Mouse (Mus musculus) neutrophil, adult 5-6 weeks (primary cell): ENCODE data around the gene Itgb1bp2. TPM values are rescaled to one million over a fixed set of nuclear protein-coding genes. Genes with fewer than 3 reads are reported as not detected.

Experiments
- total RNA-seq: library from RNA; stranded (forward); fragments of 200-1000 nt; gene quantifications from 2 replicates; pipeline ENCODE4 v1.2.3, GENCODE M21; 2017

Itgb1bp2 gene
- total RNA-seq, 1 experiment from 2014 or later = 8.8 TPM

Other genes starting within 250 kb of the Itgb1bp2 start
- 21.5 and 30.0 TPM in 2 replicates for gene Snx12, start 226.5 kb upstream of the Itgb1bp2 start, total RNA-seq
- gene Foxo4, start 194.6 kb upstream of the Itgb1bp2 start, total RNA-seq = 28.5 and 28.7 TPM in 2 replicates
- gene Gm614, start 185.1 kb upstream of the Itgb1bp2 start, total RNA-seq = 20.3 and 21.4 TPM in 2 replicates
- 229 and 259 TPM in 2 replicates for gene Il2rg, start 180.8 kb upstream of the Itgb1bp2 start, total RNA-seq
- gene Gm20489, start 180.1 kb upstream of the Itgb1bp2 start, total RNA-seq = not detected in 2 replicates
- 91.4 and 117 TPM in 2 replicates for gene Med12, start 175.1 kb upstream of the Itgb1bp2 start, total RNA-seq
- gene Nlgn3, start 149.9 kb upstream of the Itgb1bp2 start, total RNA-seq = not detected in 2 replicates
- gene Gjb1, start 72.7 kb upstream of the Itgb1bp2 start, total RNA-seq = not detected in 2 replicates
- 24.4 and 26.3 TPM in 2 replicates for gene Zmym3, start 28.2 kb upstream of the Itgb1bp2 start, total RNA-seq
- 305 and 325 TPM in 2 replicates for gene Nono, start 19.8 kb upstream of the Itgb1bp2 start, total RNA-seq
- 70.5 and 76.2 TPM in 2 replicates for gene Taf1, start 83.6 kb downstream of the Itgb1bp2 start, total RNA-seq
- 335 and 336 TPM in 2 replicates for gene Ogt, start 191.0 kb downstream of the Itgb1bp2 start, total RNA-seq